Mouse (Mus musculus) liver, postnatal 0 days (tissue): Measurements from ENCODE around the gene Lmtk3. TPM values are rescaled to one million over a fixed set of nuclear protein-coding genes. Genes with fewer than 3 reads are reported as not detected.

Source experiments
- ATAC-seq: fragments of 200-750 bp; cut with Nextera tagmentation; 2 replicates; pipeline ENCODE4 v1.8.0; 2017; ENCODE audit warnings: mild to moderate bottlenecking, moderate library complexity
- DNase-seq: peaks from one replicate; pipeline ENCODE4 v3.0.0-alpha.2; 2016
- H3K27ac ChIP-seq: fragments of 300-500 bp; sonication (generic); 2 replicates; pipeline ENCODE4 v1.5.1; 2014; ENCODE audit warnings: antibody characterized with exemption, moderate library complexity, mild to moderate bottlenecking, low read depth
- H3K27me3 ChIP-seq: fragments of 300-500 bp; sonication (generic); 2 replicates; pipeline ENCODE4 v1.6.1; 2014; ENCODE audit warnings: low read length, control low read depth, mixed read lengths; ENCODE audit not compliant: insufficient read depth
- H3K36me3 ChIP-seq: fragments of 300-500 bp; sonication (generic); replicated peaks from 2 replicates; pipeline ENCODE4 v1.6.1; 2014; ENCODE audit warnings: mild to moderate bottlenecking, control low read depth, low read length, moderate library complexity, mixed read lengths; ENCODE audit not compliant: insufficient read depth
- H3K4me1 ChIP-seq: fragments of 300-500 bp; sonication (generic); 2 replicates; pipeline ENCODE4 v1.6.1; 2014; ENCODE audit warnings: antibody characterized with exemption, mild to moderate bottlenecking, control low read depth; ENCODE audit not compliant: insufficient read depth
- H3K4me2 ChIP-seq: fragments of 300-500 bp; sonication (generic); 2 replicates; pipeline ENCODE4 v1.6.1; 2014; ENCODE audit warnings: low read depth, mild to moderate bottlenecking, low read length, moderate library complexity, mixed read lengths
- H3K4me3 ChIP-seq: fragments of 300-500 bp; sonication (generic); 2 replicates; pipeline ENCODE4 v1.5.1; 2014; ENCODE audit warnings: low read depth, low read length
- H3K9ac ChIP-seq: fragments of 300-500 bp; sonication (generic); replicated peaks from 2 replicates; pipeline ENCODE4 v1.6.1; 2014; ENCODE audit warnings: mild to moderate bottlenecking, moderate library complexity
- H3K9me3 ChIP-seq: fragments of 300-500 bp; sonication (generic); 2 replicates; pipeline ENCODE4 v1.6.1; 2016; ENCODE audit warnings: mild to moderate bottlenecking, control low read depth, low read length, mixed read lengths
- CTCF ChIP-seq: sonication (generic); IDR thresholded peaks from 2 replicates; pipeline ENCODE4 v1.5.1; 2016; ENCODE audit warnings: antibody characterized with exemption, low read depth
- EP300 ChIP-seq: IDR thresholded peaks from 2 replicates; pipeline ENCODE4 v1.6.1; 2016; ENCODE audit warnings: antibody characterized with exemption, low read depth, mild to moderate bottlenecking
- WGBS: fragments of 180-500 bp; shearing (Covaris S2); extraction: QIAGEN DNeasy Blood & Tissue Kit; methylation state at CpG from one replicate; pipeline ENCODE4 v1.1.7; 2014; ENCODE audit not compliant: insufficient replicate concordance; 5-methylcytosine and 5-hydroxymethylcytosine counted together
- polyA plus RNA-seq: library from polyadenylated mRNA; unstranded; fragments of >200 nt; fragmentation: Nextera tagmentation; extraction: Ambion mirVana; gene quantifications from 2 replicates; pipeline ENCODE4 v1.2.1, GENCODE M21; 2015

The Lmtk3 gene
- polyA plus RNA-seq, 1 experiment from 2014 or later = not detected

- ATAC-seq = no peak
- peaks cover 14% of the 10 kb centered on the region for H3K4me1 ChIP-seq
- no peaks in the 10 kb centered on the region for H3K9me3 ChIP-seq
- WGBS = 18% methylated on average over 5 of the region's 5 CpGs
- DNase-seq = no peak
- TF ChIP-seq EP300 (no peak), CTCF (no peak)
- peak overlapping the region; percentile 82 for H3K4me2 ChIP-seq
- H3K36me3 ChIP-seq = peaks cover 21% of the 10 kb centered on the region
- peak overlapping the region; percentile 89 for H3K4me3 ChIP-seq
- no peak overlapping the region for H3K27ac ChIP-seq
- peaks cover 42% of the 10 kb centered on the region for H3K27me3 ChIP-seq
- H3K9ac ChIP-seq = no peak overlapping the region
These were observed 47.6 kb downstream of the Lmtk3 start for GRCm38 (mm10) chr7:45831128-45831525.

- DNase-seq (no peak), ATAC-seq (no peak)
- no peak overlapping the region for H3K4me3 ChIP-seq
- 13% methylated on average over 29 of the region's 30 CpGs for WGBS
- peaks cover 14% of the 10 kb centered on the region for H3K4me1 ChIP-seq
- H3K36me3 ChIP-seq = peaks cover 9% of the 10 kb centered on the region
- peaks cover 42% of the 10 kb centered on the region for H3K27me3 ChIP-seq
- TF ChIP-seq EP300 (no peak), CTCF (no peak)
- H3K27ac ChIP-seq = no peak overlapping the region
- no peak overlapping the region for H3K9ac ChIP-seq
- no peaks in the 10 kb centered on the region for H3K9me3 ChIP-seq
- H3K4me2 ChIP-seq = peak overlapping the region; percentile 59; the same call in 1 of the 2 replicates
These were observed 48.9 kb downstream of the Lmtk3 start for GRCm38 (mm10) chr7:45832428-45832827.

- ATAC-seq (no peak), DNase-seq (no peak)
- TF ChIP-seq CTCF (no peak), EP300 (no peak)
- H3K4me3 ChIP-seq = peak overlapping the region; percentile 32
- H3K36me3 ChIP-seq = peaks cover 4% of the 10 kb centered on the region; the same call in 1 of the 2 replicates
- peaks cover 42% of the 10 kb centered on the region for H3K27me3 ChIP-seq
- 1% methylated on average over 39 of the region's 86 CpGs for WGBS
- H3K4me2 ChIP-seq = peak overlapping the region; percentile 59
- peaks cover 14% of the 10 kb centered on the region for H3K4me1 ChIP-seq
- H3K9ac ChIP-seq = no peak overlapping the region; the same call in 1 of the 2 replicates
- H3K9me3 ChIP-seq = no peaks in the 10 kb centered on the region
- H3K27ac ChIP-seq = no peak overlapping the region
These were observed 49.7 kb downstream of the Lmtk3 start for GRCm38 (mm10) chr7:45833148-45833790.

GRCm38 (mm10) chr7:45833924-45834323, 50.4 kb downstream of the Lmtk3 start:
- peak overlapping the region; percentile 59 for H3K4me2 ChIP-seq
- no peaks in the 10 kb centered on the region for H3K9me3 ChIP-seq
- no peak for ATAC-seq
- no peak for DNase-seq
- H3K4me3 ChIP-seq = peak overlapping the region; percentile 32
- 11% methylated on average over 9 of the region's 31 CpGs for WGBS
- no peak overlapping the region for H3K27ac ChIP-seq
- peaks cover 42% of the 10 kb centered on the region for H3K27me3 ChIP-seq
- 0 out of 2 replicates have a peak, but pooled peaks cover 3% of the 10 kb centered on the region for H3K36me3 ChIP-seq
- TF ChIP-seq EP300 = no peak
- TF ChIP-seq CTCF = no peak
- H3K4me1 ChIP-seq = peaks cover 14% of the 10 kb centered on the region
- no peak overlapping the region for H3K9ac ChIP-seq

GRCm38 (mm10) chr7:45842950-45843744, 59.6 kb downstream of the Lmtk3 start:
- TF ChIP-seq CTCF (no peak), EP300 (no peak)
- Histone ChIP-seq H3K27me3 (peaks cover 3% of the 10 kb centered on the region; the same call in 1 of the 2 replicates), H3K4me1 (no peaks in the 10 kb centered on the region), H3K4me3 (no peak overlapping the region), H3K9ac (no peak overlapping the region), H3K9me3 (no peaks in the 10 kb centered on the region), H3K27ac (no peak overlapping the region), H3K4me2 (no peak overlapping the region), H3K36me3 (no peaks in the 10 kb centered on the region)
- DNase-seq = no peak
- WGBS = 74% methylated on average over 10 of the region's 10 CpGs
- ATAC-seq = no peak

- WGBS = 34% methylated on average over 6 of the region's 6 CpGs
- H3K27ac ChIP-seq = no peak overlapping the region
- no peaks in the 10 kb centered on the region for H3K27me3 ChIP-seq
- H3K36me3 ChIP-seq = no peaks in the 10 kb centered on the region
- no peaks in the 10 kb centered on the region for H3K4me1 ChIP-seq
- H3K9ac ChIP-seq = no peak overlapping the region
- H3K4me2 ChIP-seq = no peak overlapping the region
- H3K4me3 ChIP-seq = no peak overlapping the region
- TF ChIP-seq EP300 (no peak), CTCF (no peak)
- ATAC-seq (no peak), DNase-seq (no peak)
- H3K9me3 ChIP-seq = no peaks in the 10 kb centered on the region
These were observed 65.0 kb downstream of the Lmtk3 start for GRCm38 (mm10) chr7:45848447-45849027.
